9 mouse cellular contexts compared by ENCODE assay signal in the genomic region with DNA sequence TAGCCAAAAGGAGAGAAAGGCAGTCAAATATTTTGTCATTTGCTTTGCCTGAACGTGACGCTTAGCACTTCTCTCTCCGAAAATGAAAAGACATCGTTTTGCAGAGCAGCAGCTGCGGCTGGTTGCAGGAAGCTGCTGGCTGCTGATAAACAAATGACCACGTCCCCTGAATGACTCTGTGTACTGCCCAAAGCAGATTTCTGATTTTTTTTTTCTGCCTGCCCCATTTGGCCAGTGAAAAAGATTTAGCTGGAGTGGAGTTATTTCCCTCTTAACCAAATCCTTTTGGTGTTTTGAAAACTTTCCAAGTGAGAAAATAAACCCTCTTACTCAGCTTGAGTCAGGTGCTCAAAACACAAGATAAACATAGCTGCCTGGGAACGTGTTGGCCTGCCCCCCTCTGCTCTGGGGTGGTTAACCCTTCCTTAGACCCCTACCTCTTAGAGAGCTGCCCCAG.
DNase-seq lines count a peak whose midpoint lies in the region; ATAC-seq and TF ChIP-seq lines count a peak whose summit lies in the region.
"Had no signal": no experiment of that assay in that cellular context is flagged by ENCODE, and none has a peak within 500 bp of the region (broad histone marks: within the 10 kb centered on the region; RNA-seq: fewer than 3 reads in every experiment).

No protein-coding gene starts in this region.

- peak overlapping the region; percentile 26; the same call in 1 of the 2 replicates for H3K27ac ChIP-seq in forebrain, embryonic 16.5 days (ENCODE audit: low read length)
- no peak overlapping the region for H3K27ac ChIP-seq in forebrain, embryonic 12.5 days
- H3K27ac ChIP-seq in midbrain, postnatal 0 days (ENCODE audit: low read depth, low read length): no peak overlapping the region
- H3K27ac ChIP-seq in midbrain, embryonic 16.5 days (ENCODE audit: low read length): no peak overlapping the region
- 0 out of 2 replicates have a peak overlapping the region, but pooled peaks have one; percentile 33 for H3K27ac ChIP-seq in limb, embryonic 13.5 days
- no peak overlapping the region for H3K27ac ChIP-seq in hindbrain, embryonic 10.5 days
- H3K27ac ChIP-seq: liver, embryonic 13.5 days had no signal

- no peaks in the 10 kb centered on the region for H3K27me3 ChIP-seq in forebrain, embryonic 16.5 days (replicated peaks; ENCODE audit: control insufficient read depth, insufficient read depth, low read length)
- no peaks in the 10 kb centered on the region for H3K27me3 ChIP-seq in forebrain, embryonic 12.5 days
- no peaks in the 10 kb centered on the region for H3K27me3 ChIP-seq in midbrain, postnatal 0 days (ENCODE audit: insufficient read depth, low read length)
- no peaks in the 10 kb centered on the region for H3K27me3 ChIP-seq in midbrain, embryonic 16.5 days (ENCODE audit: control insufficient read depth, insufficient read depth, low read depth, low read length)
- H3K27me3 ChIP-seq in limb, embryonic 13.5 days: no peaks in the 10 kb centered on the region
- H3K27me3 ChIP-seq in hindbrain, embryonic 10.5 days (ENCODE audit: insufficient read depth, poor library complexity, severe bottlenecking): no peaks in the 10 kb centered on the region

- no peak for DNase-seq in midbrain, postnatal 0 days (ENCODE audit: low spot score)
- DNase-seq in telencephalon, adult 2 months (ENCODE audit: low read depth, low spot score): peak; percentile 46
- DNase-seq in ovary, postnatal 36 days (ENCODE audit: low spot score): no peak
- DNase-seq in hindbrain, embryonic 10.5 days (ENCODE audit: low spot score): no peak
- DNase-seq: liver, embryonic 13.5 days had no signal

- H3K4me1 ChIP-seq in forebrain, embryonic 16.5 days (replicated peaks; ENCODE audit: control insufficient read depth, insufficient read depth, low read length): peaks cover 9% of the 10 kb centered on the region
- H3K4me1 ChIP-seq in forebrain, embryonic 12.5 days: no peaks in the 10 kb centered on the region
- H3K4me1 ChIP-seq in midbrain, postnatal 0 days (ENCODE audit: insufficient read depth, low read length): 0 out of 2 replicates have a peak, but pooled peaks cover 6% of the 10 kb centered on the region
- 0 out of 2 replicates have a peak, but pooled peaks cover 6% of the 10 kb centered on the region for H3K4me1 ChIP-seq in midbrain, embryonic 16.5 days (ENCODE audit: control insufficient read depth, insufficient read depth, low read length)
- peaks cover 16% of the 10 kb centered on the region for H3K4me1 ChIP-seq in limb, embryonic 13.5 days
- H3K4me1 ChIP-seq in hindbrain, embryonic 10.5 days (replicated peaks): 0 out of 2 replicates have a peak, but pooled peaks cover 10% of the 10 kb centered on the region

- TF ChIP-seq CTCF in midbrain, postnatal 0 days (IDR thresholded peaks at IDR 0.05): no peak

- ATAC-seq in forebrain, embryonic 16.5 days: no peak
- ATAC-seq in forebrain, embryonic 12.5 days (ENCODE audit: low FRiP score): no peak
- no peak for ATAC-seq in midbrain, postnatal 0 days (ENCODE audit: low FRiP score)
- no peak for ATAC-seq in midbrain, embryonic 16.5 days
- ATAC-seq in limb, embryonic 13.5 days (ENCODE audit: low FRiP score, low read depth): no peak

- H3K4me2 ChIP-seq in forebrain, embryonic 16.5 days (ENCODE audit: low read length): no peak overlapping the region
- no peak overlapping the region for H3K4me2 ChIP-seq in forebrain, embryonic 12.5 days
- H3K4me2 ChIP-seq in midbrain, postnatal 0 days (ENCODE audit: low read depth, low read length, poor library complexity, severe bottlenecking): peak overlapping the region; percentile 4; the same call in 1 of the 2 replicates
- H3K4me2 ChIP-seq in midbrain, embryonic 16.5 days (ENCODE audit: low read length): no peak overlapping the region
- H3K4me2 ChIP-seq in limb, embryonic 13.5 days (replicated peaks): peak overlapping the region; percentile 36
- H3K4me2 ChIP-seq: liver, embryonic 13.5 days had no signal

- WGBS in forebrain, embryonic 16.5 days: 24% methylated on average over 7 of the region's 7 CpGs
- 37% methylated on average over 7 of the region's 7 CpGs for WGBS in forebrain, embryonic 12.5 days
- 28% methylated on average over 7 of the region's 7 CpGs for WGBS in midbrain, postnatal 0 days
- WGBS in midbrain, embryonic 16.5 days: 35% methylated on average over 7 of the region's 7 CpGs
- WGBS in limb, embryonic 13.5 days: 13% methylated on average over 7 of the region's 7 CpGs
- 38% methylated on average over 7 of the region's 7 CpGs for WGBS in hindbrain, embryonic 10.5 days

- no peaks in the 10 kb centered on the region for H3K9me3 ChIP-seq in forebrain, embryonic 16.5 days (ENCODE audit: control insufficient read depth, low read length)
- H3K9me3 ChIP-seq in forebrain, embryonic 12.5 days: no peaks in the 10 kb centered on the region
- no peaks in the 10 kb centered on the region for H3K9me3 ChIP-seq in midbrain, postnatal 0 days (ENCODE audit: low read length)
- no peaks in the 10 kb centered on the region for H3K9me3 ChIP-seq in midbrain, embryonic 16.5 days (replicated peaks; ENCODE audit: control insufficient read depth, low read length, poor library complexity, severe bottlenecking)
- no peaks in the 10 kb centered on the region for H3K9me3 ChIP-seq in limb, embryonic 13.5 days
- no peaks in the 10 kb centered on the region for H3K9me3 ChIP-seq in hindbrain, embryonic 10.5 days
- H3K9me3 ChIP-seq: liver, embryonic 13.5 days had no signal

- no peaks in the 10 kb centered on the region for H3K36me3 ChIP-seq in forebrain, embryonic 16.5 days (ENCODE audit: control insufficient read depth, insufficient read depth)
- H3K36me3 ChIP-seq in forebrain, embryonic 12.5 days (replicated peaks): no peaks in the 10 kb centered on the region
- H3K36me3 ChIP-seq in midbrain, postnatal 0 days (ENCODE audit: insufficient read depth, low read length): no peaks in the 10 kb centered on the region
- no peaks in the 10 kb centered on the region for H3K36me3 ChIP-seq in midbrain, embryonic 16.5 days (ENCODE audit: control insufficient read depth, insufficient read depth, low read length)
- H3K36me3 ChIP-seq in limb, embryonic 13.5 days: no peaks in the 10 kb centered on the region
- H3K36me3 ChIP-seq in hindbrain, embryonic 10.5 days: no peaks in the 10 kb centered on the region
- H3K36me3 ChIP-seq: liver, embryonic 13.5 days had no signal

- H3K4me3 ChIP-seq in forebrain, embryonic 16.5 days (replicated peaks; ENCODE audit: low read length): no peak overlapping the region
- H3K4me3 ChIP-seq in forebrain, embryonic 12.5 days (replicated peaks): no peak overlapping the region
- no peak overlapping the region for H3K4me3 ChIP-seq in midbrain, postnatal 0 days (ENCODE audit: low read depth, low read length)
- no peak overlapping the region for H3K4me3 ChIP-seq in midbrain, embryonic 16.5 days (ENCODE audit: low read depth, low read length)
- H3K4me3 ChIP-seq in limb, embryonic 13.5 days: no peak overlapping the region
- H3K4me3 ChIP-seq in hindbrain, embryonic 10.5 days: no peak overlapping the region
- H3K4me3 ChIP-seq: liver, embryonic 13.5 days had no signal

- H3K9ac ChIP-seq in forebrain, embryonic 16.5 days (replicated peaks; ENCODE audit: low read depth, low read length): no peak overlapping the region
- H3K9ac ChIP-seq in forebrain, embryonic 12.5 days: no peak overlapping the region
- H3K9ac ChIP-seq in midbrain, postnatal 0 days (replicated peaks; ENCODE audit: low read length, poor library complexity, severe bottlenecking): no peak overlapping the region
- H3K9ac ChIP-seq in midbrain, embryonic 16.5 days (ENCODE audit: low read depth, low read length): no peak overlapping the region
- H3K9ac ChIP-seq in limb, embryonic 13.5 days: no peak overlapping the region
- H3K9ac ChIP-seq: liver, embryonic 13.5 days had no signal

Comparison
In these comparisons a context has a peak if more than half of its experiments do, and no peak if none do; other contexts are left out.
1. H3K27ac ChIP-seq: peak in forebrain, embryonic 16.5 days (single experiment) and limb, embryonic 13.5 days (single experiment); none in forebrain, embryonic 12.5 days (single experiment), midbrain, postnatal 0 days (single experiment), midbrain, embryonic 16.5 days (single experiment) and hindbrain, embryonic 10.5 days (single experiment).
2. H3K4me2 ChIP-seq: peak in midbrain, postnatal 0 days (single experiment) and limb, embryonic 13.5 days (single experiment); none in forebrain, embryonic 16.5 days (single experiment), forebrain, embryonic 12.5 days (single experiment) and midbrain, embryonic 16.5 days (single experiment).